Mouse (Mus musculus): ENCODE measurements at regions not wholly inside any gene's neighbourhood (a gene's known extent, or its start where the extent isn't known, plus 50 kb on each side); places are given as distances from the start of the nearest gene placed in this dataset.

- TF ChIP-seq MYOG (IDR thresholded peaks at IDR 0.05; ENCODE audit: control insufficient read depth in 1 of 3, insufficient read depth in 1 of 3, insufficient read length in 2 of 3, low read depth in 2 of 3) (no peak), TCF12 (IDR thresholded peaks at IDR 0.05; ENCODE audit: insufficient read depth, poor library complexity, severe bottlenecking) (no peak), POLR2A (IDR thresholded peaks at IDR 0.05; ENCODE audit: insufficient read length, low read depth) (no peak), CEBPB (IDR thresholded peaks at IDR 0.05; ENCODE audit: insufficient read depth, poor library complexity, severe bottlenecking) (no peak), MAX (IDR thresholded peaks at IDR 0.05; ENCODE audit: low read depth) (no peak)
Observed at GRCm38 (mm10) chr4:84805431-84805830, 78.7 kb upstream of the Cntln start.
